Mouse (Mus musculus) neural tube, embryonic 11.5 days (tissue): ENCODE data around the gene Adam11. TPM values are rescaled to one million over a fixed set of nuclear protein-coding genes. Genes with fewer than 3 reads are reported as not detected.

Source experiments
- ATAC-seq: fragments of 200-750 bp; cut with Nextera tagmentation; 2 replicates; pipeline ENCODE4 v1.8.0; 2017; ENCODE audit warnings: moderate number of reproducible peaks, mild to moderate bottlenecking, moderate TSS enrichment, moderate library complexity; ENCODE audit not compliant: insufficient read depth, low FRiP score, low TSS enrichment
- DNase-seq: peaks from one replicate; pipeline ENCODE4 v3.0.0-alpha.2; 2015; ENCODE audit warnings: low spot score
- H3K27ac ChIP-seq: fragments of 300-500 bp; sonication (generic); 2 replicates; pipeline ENCODE4 v1.5.1; 2014; ENCODE audit warnings: low read depth, mild to moderate bottlenecking, low read length
- H3K27me3 ChIP-seq: fragments of 300-500 bp; sonication (generic); 2 replicates; pipeline ENCODE4 v1.6.1; 2014; ENCODE audit warnings: mild to moderate bottlenecking, low read length, mixed read lengths; ENCODE audit not compliant: control insufficient read depth, insufficient read depth
- H3K36me3 ChIP-seq: fragments of 300-500 bp; sonication (generic); 2 replicates; pipeline ENCODE4 v1.6.1; 2014; ENCODE audit warnings: mild to moderate bottlenecking, low read length, moderate library complexity, mixed read lengths; ENCODE audit not compliant: control insufficient read depth, insufficient read depth
- H3K4me1 ChIP-seq: fragments of 300-500 bp; sonication (generic); 2 replicates; pipeline ENCODE4 v1.6.1; 2014; ENCODE audit warnings: low read length, mixed read lengths; ENCODE audit not compliant: control insufficient read depth, insufficient read depth
- H3K4me2 ChIP-seq: fragments of 300-500 bp; sonication (generic); 2 replicates; pipeline ENCODE4 v1.6.1; 2014; ENCODE audit warnings: low read depth, mild to moderate bottlenecking, moderate library complexity
- H3K4me3 ChIP-seq: fragments of 300-500 bp; sonication (generic); 2 replicates; pipeline ENCODE4 v1.5.1; 2014; ENCODE audit warnings: low read depth, low read length
- H3K9ac ChIP-seq: fragments of 300-500 bp; sonication (generic); 2 replicates; pipeline ENCODE4 v1.6.1; 2014; ENCODE audit warnings: mild to moderate bottlenecking, low read length
- H3K9me3 ChIP-seq: fragments of 300-500 bp; sonication (generic); 2 replicates; pipeline ENCODE4 v1.6.1; 2016; ENCODE audit warnings: low read length; ENCODE audit not compliant: control insufficient read depth
- WGBS: fragments of 180-500 bp; shearing (Covaris S2); extraction: QIAGEN DNeasy Blood & Tissue Kit; methylation state at CpG from one replicate; pipeline ENCODE4 v1.1.7; 2014; 5-methylcytosine and 5-hydroxymethylcytosine counted together
- polyA plus RNA-seq: library from polyadenylated mRNA; unstranded; fragments of >200 nt; fragmentation: Nextera tagmentation; extraction: Ambion mirVana; gene quantifications from 2 replicates; pipeline ENCODE4 v1.2.1, GENCODE M21; 2014

The Adam11 gene
- polyA plus RNA-seq, 1 experiment from 2014 or later: 23.2 TPM

GRCm38 (mm10) chr11:102794157-102794556, 32.9 kb downstream of the Adam11 start:
- no peaks in the 10 kb centered on the region for H3K9me3 ChIP-seq
- no peak for ATAC-seq
- no peak overlapping the region for H3K4me3 ChIP-seq
- no peaks in the 10 kb centered on the region for H3K4me1 ChIP-seq
- H3K9ac ChIP-seq: no peak overlapping the region
- 76% methylated on average over 8 of the region's 8 CpGs for WGBS
- no peak for DNase-seq
- H3K36me3 ChIP-seq: 0 out of 2 replicates have a peak, but pooled peaks cover 3% of the 10 kb centered on the region
- no peak overlapping the region for H3K27ac ChIP-seq
- H3K27me3 ChIP-seq: no peaks in the 10 kb centered on the region
- no peak overlapping the region for H3K4me2 ChIP-seq

- 86% methylated on average over 5 of the region's 5 CpGs for WGBS
- H3K27me3 ChIP-seq: no peaks in the 10 kb centered on the region
- no peak overlapping the region for H3K27ac ChIP-seq
- H3K4me2 ChIP-seq: no peak overlapping the region
- no peak for ATAC-seq
- H3K9me3 ChIP-seq: no peaks in the 10 kb centered on the region
- H3K36me3 ChIP-seq: peaks cover 19% of the 10 kb centered on the region
- no peak for DNase-seq
- H3K4me3 ChIP-seq: no peak overlapping the region
- no peak overlapping the region for H3K9ac ChIP-seq
- no peaks in the 10 kb centered on the region for H3K4me1 ChIP-seq
Measured at GRCm38 (mm10) chr11:102803453-102803852, 42.2 kb downstream of the Adam11 start.

- H3K36me3 ChIP-seq: peaks cover 5% of the 10 kb centered on the region; the same call in 1 of the 2 replicates
- H3K9me3 ChIP-seq: no peaks in the 10 kb centered on the region
- WGBS: 85% methylated on average over 5 of the region's 5 CpGs
Measured at GRCm38 (mm10) chr11:102808246-102808645, 47.0 kb downstream of the Adam11 start.

GRCm38 (mm10) chr11:102810721-102811485, 49.7 kb downstream of the Adam11 start:
- ATAC-seq: no peak
- Histone ChIP-seq H3K27me3 (no peaks in the 10 kb centered on the region), H3K9me3 (no peaks in the 10 kb centered on the region), H3K9ac (no peak overlapping the region), H3K36me3 (no peaks in the 10 kb centered on the region), H3K4me2 (no peak overlapping the region), H3K27ac (no peak overlapping the region), H3K4me1 (no peaks in the 10 kb centered on the region; the same call in 1 of the 2 replicates), H3K4me3 (no peak overlapping the region)
- WGBS: 52% methylated on average over 4 of the region's 4 CpGs
- DNase-seq: no peak

More at GRCm38 (mm10) chr11:102808246-102808645, 47.0 kb downstream of the Adam11 start:
- H3K27ac ChIP-seq: no peak overlapping the region
- H3K4me3 ChIP-seq: no peak overlapping the region
- no peaks in the 10 kb centered on the region for H3K27me3 ChIP-seq
- no peak overlapping the region for H3K9ac ChIP-seq
- no peak for ATAC-seq
- H3K4me1 ChIP-seq: no peaks in the 10 kb centered on the region
- DNase-seq: no peak
- no peak overlapping the region for H3K4me2 ChIP-seq

- DNase-seq: no peak
- H3K4me3 ChIP-seq: no peak overlapping the region
- H3K9ac ChIP-seq: no peak overlapping the region
- no peak for ATAC-seq
- peaks cover 8% of the 10 kb centered on the region; the same call in 1 of the 2 replicates for H3K4me1 ChIP-seq
- H3K9me3 ChIP-seq: no peaks in the 10 kb centered on the region
- no peaks in the 10 kb centered on the region for H3K27me3 ChIP-seq
- no peak overlapping the region for H3K4me2 ChIP-seq
- H3K27ac ChIP-seq: no peak overlapping the region
- H3K36me3 ChIP-seq: no peaks in the 10 kb centered on the region
Measured at GRCm38 (mm10) chr11:102814881-102815280, 53.6 kb downstream of the Adam11 start.

- H3K9ac ChIP-seq: peak overlapping the region; percentile 97
- peaks cover 8% of the 10 kb centered on the region; the same call in 1 of the 2 replicates for H3K4me1 ChIP-seq
- peak overlapping the region; percentile 97 for H3K27ac ChIP-seq
- H3K36me3 ChIP-seq: no peaks in the 10 kb centered on the region
- peak; percentile 59 for DNase-seq
- no peaks in the 10 kb centered on the region for H3K27me3 ChIP-seq
- no peaks in the 10 kb centered on the region for H3K9me3 ChIP-seq
- ATAC-seq: peak; percentile 66
- WGBS: under 1% methylated on average over 71 of the region's 92 CpGs
- peak overlapping the region; percentile 94 for H3K4me3 ChIP-seq
- H3K4me2 ChIP-seq: peak overlapping the region; percentile 55
Measured at GRCm38 (mm10) chr11:102818121-102819020, 57.1 kb downstream of the Adam11 start.

- WGBS: under 1% methylated on average over 66 of the region's 97 CpGs
- Histone ChIP-seq H3K27ac (peak within 1 kb of the TSS; percentile 97), H3K9ac (peak within 1 kb of the TSS; percentile 97), H3K4me3 (peak within 1 kb of the TSS; percentile 94), H3K9me3 (no peaks in the 10 kb centered on the region), H3K4me2 (peak within 1 kb of the TSS; percentile 55), H3K27me3 (no peaks in the 10 kb centered on the region), H3K4me1 (peaks cover 8% of the 10 kb centered on the region; the same call in 1 of the 2 replicates), H3K36me3 (no peaks in the 10 kb centered on the region)
- DNase-seq (peak; percentile 83), ATAC-seq (peak; percentile 73; the same call in 1 of the 2 replicates)
Measured at GRCm38 (mm10) chr11:102819021-102819782, 58.0 kb downstream of the Adam11 start, which contains the start of gene Gjc1. Gjc1 (minus strand) TSS chr11:102819700.

- no peak for ATAC-seq
- H3K27ac ChIP-seq: no peak overlapping the region
Measured at GRCm38 (mm10) chr11:102819783-102820385, 58.6 kb downstream of the Adam11 start.

More at GRCm38 (mm10) chr11:102819783-102820385, 58.6 kb downstream of the Adam11 start:
- H3K27me3 ChIP-seq: no peaks in the 10 kb centered on the region
- H3K4me2 ChIP-seq: peak overlapping the region; percentile 55
- no peak overlapping the region for H3K9ac ChIP-seq
- DNase-seq: no peak
- H3K4me1 ChIP-seq: peaks cover 8% of the 10 kb centered on the region; the same call in 1 of the 2 replicates
- H3K36me3 ChIP-seq: no peaks in the 10 kb centered on the region
- WGBS: 7% methylated on average over 14 of the region's 14 CpGs
- peak overlapping the region; percentile 94 for H3K4me3 ChIP-seq
- no peaks in the 10 kb centered on the region for H3K9me3 ChIP-seq
